Mouse (Mus musculus) 3134 (cell line): ENCODE measurements at regions not wholly inside any gene's neighbourhood (a gene's known extent, or its start where the extent isn't known, plus 50 kb on each side); places are given as distances from the start of the nearest gene placed in this dataset.

ENCODE experiments used
- DNase-seq: peaks from one replicate; pipeline ENCODE4 v3.0.0-alpha.2; 2011; ENCODE audit warnings: low spot score; ENCODE audit not compliant: insufficient read length; ENCODE audit errors: extremely low read depth

DNA sequence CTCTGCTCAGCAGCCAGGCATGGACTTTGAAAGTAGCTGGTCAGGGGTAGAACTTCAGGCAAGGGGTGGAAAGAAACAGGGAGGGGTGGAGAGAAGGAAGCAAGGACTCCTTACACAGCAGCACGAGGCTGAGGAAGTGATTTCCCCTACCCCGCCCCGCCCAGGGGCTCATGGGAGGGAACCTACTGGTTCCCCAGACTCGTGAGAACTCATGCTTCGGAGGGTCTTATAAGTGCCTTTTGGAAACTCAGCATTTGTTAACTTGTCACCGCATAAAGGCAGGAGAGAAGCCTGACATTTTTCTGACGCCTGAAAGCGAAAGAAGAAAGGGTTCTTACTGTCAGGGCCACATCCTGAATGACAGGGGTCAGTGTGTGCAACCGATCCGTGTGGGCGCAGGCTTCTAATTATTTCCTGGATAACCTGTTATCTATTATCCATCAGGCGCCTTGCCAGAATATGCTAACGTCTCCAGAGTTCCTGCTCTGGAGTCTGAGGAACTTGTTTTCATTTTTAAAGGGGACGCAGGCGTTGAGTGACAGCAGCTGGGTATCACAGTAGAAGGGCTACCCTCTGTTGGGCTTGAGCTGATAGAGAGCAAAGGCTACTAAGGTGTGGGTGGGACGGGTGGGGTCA is 98.2 kb upstream of the Max start:
- DNase-seq, result no peak

DNA sequence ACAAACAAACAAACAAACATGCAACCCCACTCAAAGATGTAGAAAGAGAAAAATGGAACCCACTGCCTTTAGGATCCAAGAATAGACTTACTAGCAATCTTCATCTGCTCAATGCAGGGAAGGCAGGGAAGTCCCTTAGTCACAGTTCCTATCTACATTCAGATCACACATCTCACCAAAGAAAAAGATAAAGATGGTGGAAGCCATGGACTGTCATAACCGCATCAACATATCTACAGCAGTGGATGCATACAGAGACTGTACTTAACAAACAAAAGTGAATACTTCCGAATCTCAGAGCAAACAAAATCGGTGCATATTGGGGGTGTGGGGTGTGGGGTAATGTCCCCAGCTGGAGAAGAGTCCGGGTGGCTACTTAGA is 97.7 kb upstream of the Max start:
- DNase-seq, result no peak

DNA sequence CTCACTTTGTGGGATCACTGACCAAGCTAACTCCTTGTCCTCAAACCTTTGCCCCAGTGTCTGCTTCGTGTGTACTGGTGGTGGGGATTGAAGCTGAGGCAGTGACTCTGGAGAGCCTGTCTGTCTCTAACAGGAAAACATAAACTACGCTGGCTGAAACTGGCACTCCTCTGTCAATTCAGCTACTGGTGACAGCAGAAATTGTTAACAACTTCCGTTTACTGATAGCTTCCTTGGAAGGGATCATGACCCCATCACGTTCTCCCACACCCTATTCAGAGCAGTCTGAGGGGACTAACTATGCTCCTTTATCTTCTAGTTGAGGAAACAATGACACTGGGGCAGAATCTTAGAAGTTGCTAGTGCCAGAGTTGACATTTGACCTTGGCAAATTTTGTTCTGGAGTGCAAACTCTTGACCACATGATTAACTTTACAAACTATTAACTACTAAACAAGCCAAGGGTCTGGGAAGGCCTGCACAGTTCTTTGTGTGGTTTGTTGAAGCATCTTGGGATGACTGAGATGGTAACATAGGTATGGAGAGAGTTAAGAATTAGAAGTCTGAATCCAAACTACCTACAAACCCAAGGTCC is 96.7 kb upstream of the Max start:
- no peak for DNase-seq

DNA sequence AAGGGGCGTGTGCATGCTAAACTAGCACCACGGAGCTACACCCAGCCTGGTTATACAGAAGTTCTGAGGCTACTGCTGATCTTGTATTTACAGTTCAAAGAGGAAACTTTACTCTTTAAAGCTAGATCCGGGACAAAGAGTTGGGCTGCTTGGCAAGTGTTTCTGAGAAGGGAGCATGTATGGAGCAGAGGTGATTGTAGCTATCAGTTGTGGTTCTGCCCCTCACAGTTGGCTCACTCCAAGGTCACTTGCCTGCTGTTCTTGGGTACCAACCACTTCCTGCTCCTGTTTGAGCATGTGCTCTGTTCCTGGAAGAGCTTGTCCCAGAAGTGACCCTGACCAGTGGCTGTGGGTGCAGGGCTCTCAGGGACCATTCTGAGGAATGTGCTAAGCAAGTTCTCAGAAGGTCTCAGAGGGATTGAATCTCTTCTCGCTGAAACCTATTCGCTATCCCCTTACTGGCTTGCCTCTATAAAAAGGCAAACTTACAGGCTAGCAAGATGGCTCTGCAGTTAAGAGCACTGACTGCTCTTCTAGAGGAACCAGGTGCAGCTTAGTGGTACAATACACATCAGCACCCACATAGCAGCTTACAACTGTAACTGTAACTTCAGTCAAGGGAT is 94.9 kb upstream of the Max start:
- DNase-seq, result no peak

DNA sequence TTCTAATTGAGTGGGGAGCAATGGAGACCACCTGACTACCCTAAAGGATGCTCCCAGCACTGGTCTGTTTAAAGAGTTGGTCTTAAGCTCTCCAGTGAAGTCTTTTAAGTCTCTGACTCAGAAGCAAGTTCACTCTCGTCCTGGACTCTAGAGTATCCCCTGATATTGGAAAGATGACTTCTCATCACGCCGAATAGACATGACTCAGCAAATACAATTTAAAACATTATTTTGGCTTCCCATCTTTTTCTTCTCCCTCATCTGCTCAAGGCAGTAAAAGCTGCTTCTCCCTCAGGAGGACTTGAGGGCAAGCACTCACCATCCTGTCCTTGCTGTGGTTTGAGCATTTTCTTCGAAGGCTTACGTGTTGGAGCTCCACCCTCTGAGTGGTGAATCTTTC is 92.7 kb upstream of the Max start:
- DNase-seq, result no peak

DNA sequence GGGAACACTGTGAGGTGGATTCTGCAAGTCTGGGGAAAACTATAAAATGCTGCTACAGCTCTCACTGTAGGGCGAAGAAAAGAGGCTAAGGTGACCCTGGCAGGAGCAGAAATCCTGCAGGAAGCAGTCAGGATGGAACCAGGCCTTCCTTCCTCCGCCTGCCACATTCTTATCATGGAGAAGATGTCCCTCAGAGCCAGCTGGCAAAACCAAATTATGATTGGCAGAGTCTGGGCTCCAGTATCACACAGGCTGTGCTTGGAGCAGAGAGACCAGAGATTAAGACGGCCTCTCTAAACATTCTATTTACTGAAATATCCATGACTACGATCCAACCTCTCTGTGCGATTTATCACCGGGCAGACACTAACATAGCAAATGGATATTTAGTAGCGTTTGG is 92.2 kb upstream of the Max start:
- no peak for DNase-seq

DNA sequence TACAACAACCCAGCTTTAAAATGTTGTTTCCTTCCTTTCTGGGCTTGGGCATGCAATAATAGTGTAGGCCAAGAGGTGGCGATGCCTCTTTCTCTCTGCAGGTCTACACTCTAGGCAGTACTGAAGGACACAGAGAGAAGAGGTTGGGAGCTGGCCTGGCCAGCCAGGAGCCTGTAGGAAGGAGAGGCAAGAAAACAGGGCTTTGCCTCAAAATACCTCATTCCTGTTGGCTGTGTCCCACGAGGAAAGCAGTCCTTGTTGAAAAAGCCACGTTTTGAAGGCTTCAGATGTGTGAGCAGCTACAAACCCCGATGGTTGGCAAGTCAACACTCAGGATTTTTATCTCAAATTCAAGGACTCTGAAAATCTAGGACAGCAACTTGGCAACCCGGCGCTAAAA is 90.9 kb upstream of the Max start:
- peak; percentile 30 for DNase-seq

DNA sequence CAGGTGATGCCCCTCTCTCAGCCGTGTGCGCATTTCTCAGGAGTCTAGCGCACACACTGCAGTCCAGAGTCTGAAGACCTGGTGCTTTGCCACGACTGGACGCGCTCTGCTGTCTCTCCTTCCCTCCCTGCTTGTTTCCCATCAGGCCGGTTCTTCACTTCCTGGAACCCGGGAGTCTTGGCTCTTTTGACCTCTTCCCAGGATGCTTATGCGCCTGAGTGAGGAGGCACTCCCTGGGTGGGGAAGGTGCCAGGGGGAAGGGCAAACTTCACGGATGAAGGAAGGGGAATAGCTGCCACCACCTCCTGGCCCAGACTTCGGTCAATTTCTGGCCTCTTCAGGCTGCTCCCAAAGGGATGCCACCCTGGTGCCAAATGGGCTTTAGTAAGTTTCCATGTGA is 86.4 kb upstream of the Max start:
- no peak for DNase-seq

DNA sequence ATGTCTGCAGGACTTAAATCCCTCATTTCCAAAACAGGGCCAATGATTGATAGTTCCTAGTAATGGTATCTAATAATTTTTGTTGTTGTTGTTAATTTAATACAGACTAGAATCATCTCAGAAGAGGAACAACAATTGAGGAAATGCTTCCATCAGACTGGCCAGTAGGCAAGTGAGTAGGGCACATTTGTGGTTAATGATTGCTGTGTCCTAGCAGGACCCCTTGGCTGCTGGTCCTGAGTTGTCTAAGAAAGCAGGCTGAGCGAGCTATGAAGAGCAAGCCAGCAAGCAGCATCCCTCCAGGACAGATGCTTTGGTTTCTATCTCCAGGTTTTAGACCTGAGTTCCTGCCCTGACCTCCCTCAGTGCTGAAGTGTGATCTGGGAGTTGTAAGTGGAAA is 85.3 kb upstream of the Max start:
- DNase-seq, result no peak

DNA sequence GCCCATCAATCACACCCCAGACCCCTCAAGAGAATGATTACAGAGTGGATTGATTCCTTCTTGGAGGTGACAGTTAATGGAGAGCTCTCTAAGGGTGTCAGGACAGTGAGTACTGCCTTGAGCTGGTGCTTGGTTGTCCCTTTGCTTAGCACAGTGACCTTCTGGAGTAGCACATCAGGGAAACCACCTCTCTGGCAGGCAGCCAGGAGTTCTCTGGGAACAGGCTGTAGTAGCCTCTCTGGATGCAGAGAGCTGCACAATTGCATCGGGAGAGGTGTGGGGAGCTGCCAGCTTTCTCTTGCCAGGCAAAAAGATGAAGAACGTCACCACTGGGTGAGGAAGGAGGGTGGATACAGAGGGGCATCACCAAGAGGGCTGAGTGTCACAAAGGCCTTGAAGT is 84.0 kb upstream of the Max start:
- peak; percentile 43 for DNase-seq

DNA sequence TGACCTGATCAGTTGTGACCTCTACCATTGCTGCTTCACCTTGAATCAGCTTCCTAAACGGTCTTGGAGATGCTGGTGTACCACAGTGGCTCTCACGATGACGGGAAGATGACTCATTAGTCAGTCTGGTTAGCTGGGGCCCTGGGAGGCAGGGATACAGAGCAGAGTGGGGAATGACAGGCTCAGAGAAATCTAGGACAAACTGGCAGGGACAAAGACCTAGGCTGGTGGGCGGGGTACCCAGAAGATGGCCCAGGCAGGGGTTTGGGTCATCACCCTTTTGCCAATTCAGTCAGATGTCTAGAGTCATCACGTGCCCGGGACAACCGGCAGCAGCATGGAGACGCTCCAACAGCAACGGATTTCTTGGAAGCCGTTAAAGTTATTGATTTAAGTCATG is 83.4 kb upstream of the Max start:
- peak; percentile 67 for DNase-seq

DNA sequence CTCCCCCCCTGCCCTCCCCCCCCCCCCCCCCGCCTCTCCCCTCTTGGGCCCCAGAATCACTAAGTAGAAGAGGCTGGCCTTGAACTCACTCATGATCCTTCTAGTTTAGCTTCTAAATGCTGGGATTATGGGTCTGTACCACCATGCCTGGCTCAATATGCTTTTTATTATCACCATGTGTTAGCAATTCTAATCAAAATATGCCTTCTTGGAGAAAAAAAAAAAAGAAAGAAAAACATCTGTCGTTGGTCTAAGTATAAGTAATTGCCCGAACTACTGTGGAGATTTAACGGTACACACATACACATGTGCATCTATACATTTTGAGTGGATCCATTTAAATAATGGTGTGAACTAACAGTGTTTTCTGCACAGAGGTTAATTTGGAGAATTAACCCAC is 80.4 kb upstream of the Max start:
- no peak for DNase-seq

DNA sequence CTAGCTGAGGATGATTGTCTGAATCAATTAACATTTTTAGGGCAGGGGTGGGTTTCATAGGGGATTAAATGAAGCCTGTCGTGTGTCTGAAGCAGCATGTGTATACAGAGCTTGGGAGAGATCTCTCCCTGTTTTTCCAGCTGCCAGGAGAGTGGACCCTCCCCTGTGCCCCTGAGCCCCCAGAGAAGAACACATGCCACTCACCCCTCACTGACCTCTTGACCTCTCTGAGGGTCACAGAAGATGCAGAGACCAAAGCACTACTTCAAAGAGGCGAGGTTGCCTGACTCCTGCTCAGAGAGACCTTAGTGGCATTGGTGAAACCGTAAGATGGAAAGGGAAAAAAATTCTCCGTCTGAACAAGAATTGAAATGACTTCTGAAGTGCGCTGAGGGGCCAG is 79.1 kb upstream of the Max start:
- DNase-seq, result no peak

DNA sequence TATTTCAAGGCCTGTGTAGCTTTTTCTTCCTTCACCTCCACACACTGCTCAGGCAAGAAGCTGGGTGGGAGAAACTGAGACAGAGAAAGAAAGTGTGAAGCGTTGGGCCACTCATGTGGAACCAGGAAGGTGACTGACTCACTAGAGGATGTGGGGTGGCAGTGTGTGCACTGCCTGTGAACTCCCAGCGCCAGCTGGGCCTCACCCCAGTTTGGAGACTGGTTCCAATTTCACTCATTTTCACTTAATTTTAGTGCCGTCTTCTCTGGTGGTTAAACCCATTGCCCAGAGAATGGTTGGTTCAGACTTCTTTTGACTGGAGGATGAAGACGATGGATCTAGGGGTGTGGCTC is 77.9 kb upstream of the Max start:
- DNase-seq, result no peak

DNA sequence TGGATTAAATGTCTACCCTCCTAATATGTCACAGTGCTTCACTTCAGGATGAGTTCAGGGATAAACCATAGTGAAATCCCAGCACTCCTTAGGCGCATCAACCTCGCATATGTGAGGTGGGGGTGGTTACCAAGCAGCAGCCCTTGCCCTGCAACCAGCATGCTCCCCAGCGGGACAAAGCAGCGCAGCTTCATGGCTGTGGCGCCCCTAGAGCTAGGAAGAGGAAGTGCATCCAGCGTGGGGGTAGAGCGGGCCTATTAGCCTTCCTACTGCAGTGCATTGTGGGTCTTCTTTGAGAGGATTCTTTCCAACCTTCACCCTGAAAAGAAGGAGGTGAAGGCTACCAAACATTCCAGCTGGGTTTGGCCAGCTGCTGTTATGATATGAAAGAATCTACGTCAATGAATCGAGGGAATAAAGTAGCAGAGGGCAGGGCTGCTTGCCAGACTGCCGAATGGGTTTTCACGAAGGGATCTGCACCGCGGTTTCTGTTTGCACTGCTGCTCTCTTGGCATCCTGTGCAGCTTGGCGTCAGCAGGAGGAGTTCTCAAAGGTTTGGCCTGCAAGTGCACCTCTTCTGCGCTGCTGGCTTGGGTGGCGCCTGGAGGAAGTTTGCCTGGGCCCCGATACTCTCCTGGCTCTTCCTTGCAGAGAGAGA is 77.4 kb upstream of the Max start:
- no peak for DNase-seq

DNA sequence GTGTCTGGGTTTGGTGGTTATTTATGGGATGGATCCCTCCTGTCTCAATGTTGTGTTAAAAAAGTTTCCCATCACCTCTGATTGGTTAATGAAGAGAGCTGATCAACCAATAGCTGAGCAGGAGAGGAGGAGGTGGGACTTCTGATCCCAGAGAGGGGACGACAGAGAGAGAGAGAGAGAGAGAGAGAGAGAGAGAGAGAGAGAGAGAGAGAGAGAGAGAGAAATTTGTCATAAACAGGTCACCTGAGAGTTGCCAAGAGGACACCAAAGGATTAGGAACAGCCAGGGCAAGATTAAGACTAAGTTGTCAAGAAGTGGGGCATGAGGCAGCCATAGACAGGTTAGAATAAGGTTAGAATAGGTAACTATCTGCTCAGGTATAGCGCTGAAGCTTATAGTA is 73.7 kb upstream of the Max start:
- DNase-seq, result no peak

DNA sequence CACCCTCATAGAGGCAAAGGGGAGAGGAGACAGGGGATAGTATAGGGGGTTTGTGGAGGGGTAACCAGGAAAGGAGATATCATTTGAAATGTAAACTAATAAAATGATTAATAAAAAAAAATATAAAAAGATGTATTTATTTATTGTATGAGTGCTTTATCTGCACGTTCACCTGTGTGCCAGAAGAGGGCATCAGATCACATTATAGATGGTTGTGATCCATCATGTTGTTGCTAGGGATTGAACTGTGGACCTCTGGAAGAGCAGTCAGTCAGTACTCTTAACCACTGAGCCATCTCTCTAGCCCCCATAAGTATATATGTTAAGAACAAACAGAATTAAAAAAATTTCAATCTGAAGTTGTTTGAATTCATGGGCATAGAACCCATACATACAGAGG is 69.4 kb upstream of the Max start:
- no peak for DNase-seq

DNA sequence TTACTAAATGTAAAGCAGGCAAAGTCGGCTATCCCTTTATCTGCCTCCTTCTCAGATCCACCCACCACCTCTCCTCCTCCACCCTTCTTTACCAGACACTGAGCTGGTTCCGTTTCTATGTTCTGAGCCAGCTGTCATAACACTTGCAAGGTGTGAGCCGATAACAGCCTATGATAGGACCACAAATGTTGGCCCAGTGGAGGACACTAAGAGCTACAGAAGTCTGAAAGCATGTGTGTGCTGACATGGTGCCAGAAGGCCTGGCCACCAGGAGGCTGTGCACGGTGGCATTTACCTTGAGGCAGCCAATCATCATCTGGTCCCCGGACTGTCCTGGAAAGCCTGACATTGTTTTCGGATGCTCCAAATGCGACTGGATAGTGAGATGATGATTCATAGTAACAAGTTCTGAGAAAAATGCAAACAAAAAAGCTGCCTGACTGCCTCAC is 63.5 kb upstream of the Max start:
- DNase-seq, result no peak

DNA sequence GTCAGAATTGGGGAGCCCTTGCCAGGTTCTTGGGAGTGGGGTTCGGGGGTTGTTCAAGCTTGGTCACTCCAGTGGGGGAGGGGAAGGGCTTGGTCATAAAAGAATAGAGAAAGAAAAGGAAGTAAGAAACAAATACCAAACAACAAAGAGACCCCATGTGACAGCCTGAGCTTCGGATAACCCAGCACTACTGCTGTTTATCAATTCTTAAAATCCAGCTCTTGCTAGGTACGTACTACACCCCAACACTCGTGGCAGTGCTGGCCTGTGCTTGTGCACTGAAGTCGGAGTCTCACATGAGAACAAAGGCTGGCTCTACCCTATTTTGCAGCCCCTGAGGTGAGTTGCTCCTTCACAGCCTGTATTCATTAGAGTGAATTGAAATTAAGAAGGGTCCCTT is 60.5 kb upstream of the Max start:
- no peak for DNase-seq

DNA sequence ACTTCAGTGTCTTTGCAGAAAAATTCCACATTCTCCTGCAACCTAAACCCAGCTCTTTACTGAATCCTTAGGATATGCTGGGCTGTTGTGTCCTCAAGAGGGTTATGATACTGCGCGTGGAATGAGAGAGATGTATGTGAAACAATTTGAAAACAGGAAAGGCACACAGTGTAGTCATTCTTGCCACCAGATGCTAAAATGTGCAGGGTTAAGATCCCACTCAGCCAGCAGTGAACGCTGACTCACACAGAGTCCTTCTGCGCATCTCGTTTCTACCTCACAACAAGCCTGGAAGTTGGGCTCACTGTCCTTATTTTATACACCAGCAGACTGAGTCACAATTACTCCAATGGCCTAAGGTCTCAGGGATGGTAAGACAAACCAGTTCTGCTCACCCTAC is 59.9 kb upstream of the Max start:
- no peak for DNase-seq

DNA sequence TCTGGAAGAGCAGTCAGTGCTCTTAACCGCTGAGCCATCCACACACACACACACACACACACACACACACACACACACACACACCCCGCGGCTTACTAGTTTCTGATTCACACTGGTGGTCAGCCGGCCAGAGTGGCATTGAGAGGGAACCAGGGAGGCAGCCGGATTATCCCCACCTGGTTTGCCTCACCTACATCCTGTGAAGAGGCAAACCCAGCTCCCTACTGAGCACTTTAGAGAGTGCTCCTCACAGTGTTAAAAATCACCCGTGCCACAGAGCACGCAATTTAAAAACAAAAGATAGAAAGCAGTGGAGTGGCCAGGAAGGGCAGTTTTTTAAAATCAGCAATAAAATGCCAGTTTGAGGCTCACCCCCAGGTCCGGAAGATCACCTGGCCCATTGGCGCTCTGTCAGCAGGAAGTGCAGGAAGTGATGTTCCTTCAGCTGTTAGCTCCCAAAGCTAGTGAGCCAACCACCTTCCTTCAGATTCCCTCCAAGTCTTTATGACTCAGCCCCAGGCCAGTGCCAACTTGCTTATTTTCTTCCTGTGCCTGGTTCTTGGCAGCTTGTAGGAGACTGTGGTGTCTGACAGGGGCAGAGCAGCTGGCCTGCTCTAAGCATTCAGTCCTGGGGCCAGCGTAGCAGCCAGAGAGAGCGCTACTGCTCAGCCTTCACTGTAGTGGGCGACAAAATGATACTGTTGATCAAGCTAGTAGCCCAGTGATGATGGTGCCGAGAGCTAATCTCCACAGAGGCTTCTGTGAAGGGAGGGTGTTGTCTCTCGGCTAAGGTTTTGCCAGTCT is 57.9 kb upstream of the Max start:
- DNase-seq, result peak; percentile 82
